Mouse (Mus musculus) MEL (cell line): ENCODE data around the gene Gm13698. TPM values are rescaled to one million over a fixed set of nuclear protein-coding genes. Genes with fewer than 3 reads are reported as not detected.
A peak's percentile ranks its signal among the peaks of the same experiment; 100 is the strongest.
"Not testable (repeated sequence)": the region's sequence is repeated elsewhere in the genome, so short reads cannot be mapped to it uniquely, and the experiment has no call there.

Source experiments
- DNase-seq: peaks from one replicate; pipeline ENCODE4 v3.0.0; 2011; ENCODE audit warnings: low read depth, low spot score
- H3K27ac ChIP-seq: 2 replicates; pipeline ENCODE4 v1.5.1; 2012; ENCODE audit warnings: low read depth, mild to moderate bottlenecking, control low read depth, low read length, moderate library complexity; ENCODE audit not compliant: control insufficient read depth
- H3K27me3 ChIP-seq, 2 experiments: fragments of 150-350 bp in 1 of 2; sonication (generic) in 1 of 2; 2 replicates each; pipeline ENCODE4 v1.6.1; 2012; ENCODE audit warnings: low read length in 2 of 2, mild to moderate bottlenecking in 2 of 2, improper control_type of control experiment in 1 of 2, moderate library complexity in 1 of 2; ENCODE audit not compliant: insufficient read depth in 2 of 2, control insufficient read depth in 1 of 2
- H3K36me3 ChIP-seq, 2 experiments: 2 replicates each; pipeline ENCODE4 v1.6.1; 2012 to 2014; ENCODE audit warnings: low read length in 2 of 2, improper control_type of control experiment in 1 of 2, inconsistent platforms in 1 of 2, mild to moderate bottlenecking in 1 of 2; ENCODE audit not compliant: insufficient read depth in 2 of 2, control insufficient read depth in 1 of 2
- H3K4me1 ChIP-seq, 2 experiments: fragments of 150-350 bp in 1 of 2; sonication (generic) in 1 of 2; 2 replicates each; pipeline ENCODE4 v1.6.1; 2012; ENCODE audit warnings: low read length in 2 of 2, improper control_type of control experiment in 1 of 2, mild to moderate bottlenecking in 1 of 2; ENCODE audit not compliant: insufficient read depth in 2 of 2, control insufficient read depth in 1 of 2
- H3K4me3 ChIP-seq, 2 experiments: fragments of 150-350 bp in 1 of 2; sonication (generic) in 1 of 2; 2 replicates each; pipeline ENCODE4 v1.5.1; 2012; ENCODE audit warnings: low read depth in 2 of 2, low read length in 2 of 2, mild to moderate bottlenecking in 2 of 2, moderate library complexity in 2 of 2, control low read depth in 1 of 2, improper control_type of control experiment in 1 of 2; ENCODE audit not compliant: control insufficient read depth in 1 of 2, insufficient read depth in 1 of 2
- H3K79me2 ChIP-seq: 2 replicates; pipeline ENCODE4 v1.6.1; 2012; ENCODE audit warnings: mild to moderate bottlenecking, low read length, moderate library complexity; ENCODE audit not compliant: control insufficient read depth, poor library complexity, insufficient read depth
- H3K9ac ChIP-seq: 2 replicates; pipeline ENCODE4 v1.6.1; 2012; ENCODE audit warnings: low read depth, mild to moderate bottlenecking, control low read depth, low read length, moderate library complexity; ENCODE audit not compliant: control insufficient read depth, poor library complexity, severe bottlenecking
- H3K9me3 ChIP-seq: fragments of 150-350 bp; sonication (generic); replicated peaks from 2 replicates; pipeline ENCODE4 v1.6.1; 2012; ENCODE audit warnings: mild to moderate bottlenecking, low read length, improper control_type of control experiment, moderate library complexity; ENCODE audit not compliant: insufficient read depth
- ELF1 ChIP-seq: IDR thresholded peaks from 2 replicates; pipeline ENCODE4 v1.6.1; 2014; ENCODE audit warnings: low read depth, mild to moderate bottlenecking, inconsistent platforms, low read length, improper control_type of control experiment, moderate library complexity
- polyA plus RNA-seq, 2 experiments: library from polyadenylated mRNA; stranded (reverse) in 1 of 2; unstranded in 1 of 2; fragments of >175 nt in 1 of 2; fragments of >200 nt in 1 of 2; gene quantifications; 2 replicates each; pipeline versions ENCODE4 v1.2.1 to v1.2.4; 2012; ENCODE audit warnings: low replicate concordance in 2 of 2, low read depth in 1 of 2; ENCODE audit not compliant: insufficient read length in 2 of 2, insufficient read depth in 1 of 2, missing spikeins in 1 of 2
- total RNA-seq: library from RNA; depleted of rRNA; stranded (reverse); fragments of 300-350 nt; gene quantifications from 2 replicates; pipeline ENCODE4 v1.2.3, GENCODE M21; 2012; rRNA removed

Gene Gm13698
- total and polyA plus RNA-seq, 3 experiments: 0.08 TPM; not detected in 1

GRCm38 (mm10) chr2:83978633-83979032 is 23.1 kb downstream of the Gm13698 start, which contains the start of gene Gm13694:
Gm13694 (plus strand) TSS chr2:83978933.
- not testable (repeated sequence) for H3K9ac ChIP-seq, DNase-seq, H3K9me3 ChIP-seq, H3K27me3 ChIP-seq, H3K36me3 ChIP-seq, H3K79me2 ChIP-seq, H3K27ac ChIP-seq, H3K4me1 ChIP-seq, H3K4me3 ChIP-seq

- not testable (repeated sequence) for H3K9ac ChIP-seq, H3K27ac ChIP-seq, H3K4me3 ChIP-seq, H3K36me3 ChIP-seq, H3K79me2 ChIP-seq, DNase-seq, H3K9me3 ChIP-seq, H3K27me3 ChIP-seq, H3K4me1 ChIP-seq
These were observed 28.9 kb downstream of the Gm13698 start, which contains the start of gene Gm13697 for GRCm38 (mm10) chr2:83984443-83984842. Gm13697 (plus strand) TSS chr2:83984743.

GRCm38 (mm10) chr2:83990253-83990652 is 34.8 kb downstream of the Gm13698 start, which contains the start of gene Gm13691:
Gm13691 (plus strand) TSS chr2:83990553.
- not testable (repeated sequence) for DNase-seq, H3K4me3 ChIP-seq

GRCm38 (mm10) chr2:83993639-83994255 is 38.3 kb downstream of the Gm13698 start:
- not testable (repeated sequence) for H3K27ac ChIP-seq
- peak; percentile 45 for DNase-seq

More at GRCm38 (mm10) chr2:83990253-83990652, 34.8 kb downstream of the Gm13698 start, which contains the start of gene Gm13691:
- not testable (repeated sequence) for H3K4me1 ChIP-seq, H3K79me2 ChIP-seq, H3K27me3 ChIP-seq, H3K36me3 ChIP-seq, H3K27ac ChIP-seq, H3K9ac ChIP-seq, H3K9me3 ChIP-seq

GRCm38 (mm10) chr2:83994526-83994925 is 39.0 kb downstream of the Gm13698 start:
- H3K9ac ChIP-seq, H3K27ac ChIP-seq, DNase-seq, H3K27me3 ChIP-seq, H3K36me3 ChIP-seq, H3K4me1 ChIP-seq, H3K4me3 ChIP-seq, H3K79me2 ChIP-seq, H3K9me3 ChIP-seq: not testable (repeated sequence)

More at GRCm38 (mm10) chr2:83993639-83994255, 38.3 kb downstream of the Gm13698 start:
- not testable (repeated sequence) for H3K4me1 ChIP-seq, H3K79me2 ChIP-seq, H3K36me3 ChIP-seq, H3K27me3 ChIP-seq, H3K9me3 ChIP-seq
- Histone ChIP-seq H3K9ac (peak overlapping the region; percentile 22; the same call in 1 of the 2 replicates), H3K4me3 (peak overlapping the region in 1 of 2 experiments; percentile 51; a peak in 3 of 4 replicates)
- TF ChIP-seq ELF1: peak; percentile 36; the same call in 1 of the 2 replicates

Other genes with a start within 250 kb of the Gm13698 start
- gene Itgav, start 231.3 kb upstream of the Gm13698 start, total RNA-seq: 6.5 and 9.7 TPM in 2 replicates
- 1 to 10 TPM in 1 of 2 experiments, not detected in 1; 7.2 TPM for gene Itgav, start 231.3 kb upstream of the Gm13698 start, polyA plus RNA-seq
- gene Fam171b, start 143.1 kb upstream of the Gm13698 start, total RNA-seq: not detected in 2 replicates
- not detected for gene Fam171b, start 143.1 kb upstream of the Gm13698 start, polyA plus RNA-seq
- not detected in 2 replicates for gene Zswim2, start 14.5 kb upstream of the Gm13698 start, total RNA-seq
- gene Zswim2, start 14.5 kb upstream of the Gm13698 start, polyA plus RNA-seq: not detected
- gene Gm13693, start 5.8 kb downstream of the Gm13698 start, total RNA-seq: 0.08 TPM in 1 of 2 replicates, not detected in the other
- under 1 TPM in 1 of 2 experiments, not detected in 1; 0.08 TPM for gene Gm13693, start 5.8 kb downstream of the Gm13698 start, polyA plus RNA-seq
- 0.08 TPM in 1 of 2 replicates, not detected in the other for gene Gm13695, start 11.6 kb downstream of the Gm13698 start, total RNA-seq
- gene Gm13695, start 11.6 kb downstream of the Gm13698 start, polyA plus RNA-seq: not detected
- 0.08 TPM in 1 of 2 replicates, not detected in the other for gene Gm13696, start 17.4 kb downstream of the Gm13698 start, total RNA-seq
- under 1 TPM in 1 of 2 experiments, not detected in 1; 0.08 TPM for gene Gm13696, start 17.4 kb downstream of the Gm13698 start, polyA plus RNA-seq
- gene Gm13694, start 23.2 kb downstream of the Gm13698 start, total RNA-seq: 0.08 TPM in 1 of 2 replicates, not detected in the other
- gene Gm13694, start 23.2 kb downstream of the Gm13698 start, polyA plus RNA-seq: under 1 TPM in 1 of 2 experiments, not detected in 1; 0.08 TPM
- 0.08 TPM in 1 of 2 replicates, not detected in the other for gene Gm13697, start 29.1 kb downstream of the Gm13698 start, total RNA-seq
- gene Gm13697, start 29.1 kb downstream of the Gm13698 start, polyA plus RNA-seq: under 1 TPM in 1 of 2 experiments, not detected in 1; 0.08 TPM
- gene Gm13691, start 34.9 kb downstream of the Gm13698 start, total RNA-seq: 0.08 TPM in 1 of 2 replicates, not detected in the other
- under 1 TPM in 1 of 2 experiments, not detected in 1; 0.08 TPM for gene Gm13691, start 34.9 kb downstream of the Gm13698 start, polyA plus RNA-seq